Mouse (Mus musculus): ENCODE results near the gene Bahcc1. TPM values are rescaled to one million over a fixed set of nuclear protein-coding genes. Genes with fewer than 3 reads are reported as not detected.
A peak's percentile ranks its signal among the peaks of the same experiment; 100 is the strongest.

The Bahcc1 gene
- total RNA-seq (2021) = 1 to 10 TPM; 7.8 to 8.9 TPM
- long read RNA-seq, experiment 1 = 0 reads
- long read RNA-seq, experiment 2 = 0 reads

- peak; percentile 100 for DNase-seq (ENCODE audit: low spot score in 2 of 2)
Observed at GRCm38 (mm10) chr11:120232230-120233097, at the start of gene Bahcc1. Gene Bahcc1, plus strand, starts transcription at chr11:120232947.

- no peak for DNase-seq (ENCODE audit: low spot score in 2 of 2)
Observed at GRCm38 (mm10) chr11:120183180-120183579, 49.6 kb upstream of the Bahcc1 start.

- DNase-seq (ENCODE audit: low spot score in 2 of 2) = no peak
Observed at GRCm38 (mm10) chr11:120183708-120184107, 49.0 kb upstream of the Bahcc1 start.

- DNase-seq (ENCODE audit: low spot score in 2 of 2) = peak in 1 of 2 experiments; percentile 44
Observed at GRCm38 (mm10) chr11:120184371-120185315, 48.1 kb upstream of the Bahcc1 start.

- DNase-seq (ENCODE audit: low spot score in 2 of 2) = peak; percentile 63 to 70
Observed at GRCm38 (mm10) chr11:120185316-120186141, 47.2 kb upstream of the Bahcc1 start.

GRCm38 (mm10) chr11:120186145-120186740, 46.5 kb upstream of the Bahcc1 start:
- DNase-seq (ENCODE audit: low spot score in 2 of 2) = peak in 1 of 2 experiments; percentile 23

- peak in 1 of 2 experiments; percentile 61 for DNase-seq (ENCODE audit: low spot score in 2 of 2)
Observed at GRCm38 (mm10) chr11:120186821-120187235, 45.9 kb upstream of the Bahcc1 start.

GRCm38 (mm10) chr11:120187236-120188101, 45.3 kb upstream of the Bahcc1 start:
- DNase-seq (ENCODE audit: low spot score in 2 of 2) = peak in 1 of 2 experiments; percentile 55

GRCm38 (mm10) chr11:120188102-120188480, 44.7 kb upstream of the Bahcc1 start:
- DNase-seq (ENCODE audit: low spot score in 2 of 2) = peak in 1 of 2 experiments; percentile 52

- peak; percentile 53 to 67 for DNase-seq (ENCODE audit: low spot score in 2 of 2)
Observed at GRCm38 (mm10) chr11:120188481-120189441, 44.0 kb upstream of the Bahcc1 start.

- DNase-seq (ENCODE audit: low spot score in 2 of 2) = peak; percentile 96
Observed at GRCm38 (mm10) chr11:120189459-120190312, 43.1 kb upstream of the Bahcc1 start.

GRCm38 (mm10) chr11:120190526-120191412, 42.0 kb upstream of the Bahcc1 start:
- no peak for DNase-seq (ENCODE audit: low spot score in 2 of 2)

GRCm38 (mm10) chr11:120198831-120199230, 33.9 kb upstream of the Bahcc1 start:
- no peak for DNase-seq (ENCODE audit: low spot score in 2 of 2)

GRCm38 (mm10) chr11:120199766-120200165, 33.0 kb upstream of the Bahcc1 start:
- DNase-seq (ENCODE audit: low spot score in 2 of 2) = no peak

- DNase-seq (ENCODE audit: low spot score in 2 of 2) = no peak
Observed at GRCm38 (mm10) chr11:120200621-120201020, 32.1 kb upstream of the Bahcc1 start.

GRCm38 (mm10) chr11:120204200-120204599, 28.5 kb upstream of the Bahcc1 start:
- no peak for DNase-seq (ENCODE audit: low spot score in 2 of 2)
